Mouse (Mus musculus) hindbrain, embryonic 11.5 days (tissue): ENCODE data around the gene Eif3c. TPM values are rescaled to one million over a fixed set of nuclear protein-coding genes. Genes with fewer than 3 reads are reported as not detected.

Source experiments
- ATAC-seq: fragments of 200-750 bp; cut with Nextera tagmentation; 2 replicates; pipeline ENCODE4 v1.8.0; 2017; ENCODE audit warnings: mild to moderate bottlenecking, moderate TSS enrichment, moderate library complexity; ENCODE audit not compliant: low FRiP score
- DNase-seq: peaks from one replicate; pipeline ENCODE4 v3.0.0-alpha.2; 2015; ENCODE audit warnings: low spot score
- H3K27ac ChIP-seq: fragments of 300-500 bp; sonication (generic); 2 replicates; pipeline ENCODE4 v1.5.1; 2014; ENCODE audit warnings: mild to moderate bottlenecking, low read depth, low read length
- H3K27me3 ChIP-seq: fragments of 300-500 bp; sonication (generic); 2 replicates; pipeline ENCODE4 v1.6.1; 2014; ENCODE audit warnings: mild to moderate bottlenecking, low read length, moderate library complexity, mixed read lengths; ENCODE audit not compliant: control insufficient read depth, insufficient read depth
- H3K36me3 ChIP-seq: fragments of 300-500 bp; sonication (generic); 2 replicates; pipeline ENCODE4 v1.6.1; 2014; ENCODE audit warnings: mild to moderate bottlenecking, low read length, moderate library complexity, mixed read lengths; ENCODE audit not compliant: control insufficient read depth, insufficient read depth
- H3K4me1 ChIP-seq: fragments of 300-500 bp; sonication (generic); replicated peaks from 2 replicates; pipeline ENCODE4 v1.6.1; 2014; ENCODE audit warnings: low read length, mixed read lengths; ENCODE audit not compliant: control insufficient read depth, insufficient read depth
- H3K4me2 ChIP-seq: fragments of 300-500 bp; sonication (generic); replicated peaks from 2 replicates; pipeline ENCODE4 v1.6.1; 2014; ENCODE audit warnings: mild to moderate bottlenecking, low read depth, low read length
- H3K4me3 ChIP-seq: fragments of 300-500 bp; sonication (generic); 2 replicates; pipeline ENCODE4 v1.5.1; 2014; ENCODE audit warnings: low read depth, low read length
- H3K9ac ChIP-seq: fragments of 300-500 bp; sonication (generic); 2 replicates; pipeline ENCODE4 v1.6.1; 2014; ENCODE audit warnings: low read depth, low read length
- H3K9me3 ChIP-seq: fragments of 300-500 bp; sonication (generic); 2 replicates; pipeline ENCODE4 v1.6.1; 2016; ENCODE audit warnings: low read length; ENCODE audit not compliant: control insufficient read depth
- WGBS: fragments of 180-500 bp; shearing (Covaris S2); extraction: QIAGEN DNeasy Blood & Tissue Kit; methylation state at CpG from one replicate; pipeline ENCODE4 v1.1.7; 2014; 5-methylcytosine and 5-hydroxymethylcytosine counted together
- polyA plus RNA-seq: library from polyadenylated mRNA; unstranded; fragments of >200 nt; fragmentation: Nextera tagmentation; extraction: Ambion mirVana; gene quantifications from 2 replicates; pipeline ENCODE4 v1.2.1, GENCODE M21; 2014

Eif3c gene
- polyA plus RNA-seq, 1 experiment from 2014 or later = 194 TPM

DNA sequence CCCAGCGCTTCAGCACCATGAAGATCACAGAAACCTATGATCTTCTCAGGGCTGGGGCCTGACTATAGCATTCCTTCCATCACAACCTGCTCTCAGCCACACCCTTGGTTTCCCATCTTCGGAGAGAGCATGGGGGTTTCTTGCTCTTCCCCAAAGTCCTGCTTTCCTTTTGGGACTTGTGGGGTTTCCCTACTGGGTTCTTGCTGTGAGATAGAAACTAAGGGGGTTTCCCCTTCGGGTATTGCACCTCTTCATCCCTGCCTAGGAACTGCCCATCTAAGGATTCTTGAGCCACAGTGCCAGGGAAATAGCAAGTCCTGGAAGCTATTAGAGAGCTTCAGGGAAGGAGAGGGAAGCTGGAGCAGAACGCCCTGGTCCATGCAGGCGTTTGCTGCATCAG, 29.7 kb upstream of the Eif3c start:
- Histone ChIP-seq H3K27ac (no peak overlapping the region), H3K4me3 (no peak overlapping the region), H3K9me3 (no peaks in the 10 kb centered on the region), H3K4me1 (no peaks in the 10 kb centered on the region), H3K4me2 (no peak overlapping the region), H3K27me3 (no peaks in the 10 kb centered on the region), H3K9ac (no peak overlapping the region), H3K36me3 (no peaks in the 10 kb centered on the region)
- 84% methylated on average over 5 of the region's 5 CpGs for WGBS
- DNase-seq (no peak), ATAC-seq (no peak)

DNA sequence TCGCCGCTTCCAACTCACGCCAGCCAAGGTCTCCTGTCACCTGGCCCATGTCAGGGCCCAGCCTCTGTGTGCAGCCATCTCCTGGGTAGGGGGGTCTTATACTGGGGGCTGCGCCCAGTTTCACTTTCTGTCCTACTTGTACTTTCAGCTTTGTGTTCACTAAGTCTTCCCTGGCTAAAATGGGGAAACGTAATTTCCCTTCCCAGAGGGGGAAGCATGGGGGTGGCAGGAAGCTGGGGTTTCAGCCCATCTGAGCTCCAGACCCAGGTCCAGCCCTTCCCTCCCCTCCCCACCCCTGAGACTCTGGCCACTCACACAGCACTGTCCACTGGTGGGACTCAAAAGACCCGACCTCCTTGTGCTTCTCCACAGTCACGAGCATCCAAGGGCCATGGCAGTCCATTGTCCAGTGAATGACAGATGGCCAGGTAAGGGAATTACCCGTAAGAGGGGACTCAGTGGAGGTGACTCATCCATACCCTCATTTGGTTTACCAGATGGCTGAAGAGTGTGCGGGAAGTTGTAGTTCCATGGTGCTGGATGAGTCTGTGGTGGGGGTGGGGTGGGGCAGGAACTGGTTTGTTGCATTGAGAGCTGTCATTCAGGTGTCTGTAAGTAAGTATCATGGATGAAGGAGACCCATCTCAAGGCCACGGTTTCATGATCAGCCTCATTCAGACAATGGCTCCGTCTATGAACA, 28.8 kb upstream of the Eif3c start, which contains the start of gene Il27:
Gene Il27, minus strand, starts transcription at position 80 of the 700 bp plus-strand sequence.
- WGBS = 86% methylated on average over 11 of the region's 11 CpGs
- Histone ChIP-seq H3K36me3 (no peaks in the 10 kb centered on the region), H3K9ac (no peak within 1 kb of the TSS), H3K4me3 (no peak within 1 kb of the TSS), H3K27me3 (no peaks in the 10 kb centered on the region), H3K4me2 (no peak within 1 kb of the TSS), H3K27ac (no peak within 1 kb of the TSS), H3K4me1 (no peaks in the 10 kb centered on the region), H3K9me3 (no peaks in the 10 kb centered on the region)
- no peak for DNase-seq
- ATAC-seq = no peak

DNA sequence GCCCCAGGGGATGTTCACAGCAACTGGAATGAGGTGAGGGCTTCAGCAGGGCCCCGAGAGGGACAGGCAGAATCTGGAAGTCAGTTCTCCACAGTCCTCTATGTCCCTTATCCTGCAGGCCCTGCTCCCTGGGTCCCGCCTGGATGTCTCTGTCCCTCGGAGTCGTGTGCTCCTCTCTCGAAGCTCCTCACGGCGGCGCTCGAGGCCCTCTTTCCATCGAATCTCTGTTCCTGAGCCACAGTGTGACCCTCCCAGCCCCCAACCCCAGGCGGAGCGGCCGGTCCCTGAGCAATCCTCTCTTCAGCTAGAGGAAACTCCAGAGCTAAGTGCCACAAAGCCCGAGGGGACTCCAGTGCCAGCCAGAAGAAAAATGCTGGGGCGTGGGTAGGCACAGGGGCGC, 21.6 kb upstream of the Eif3c start:
- Histone ChIP-seq H3K9ac (peak overlapping the region; percentile 34; the same call in 1 of the 2 replicates), H3K9me3 (no peaks in the 10 kb centered on the region), H3K4me2 (peak overlapping the region; percentile 20; the same call in 1 of the 2 replicates), H3K36me3 (no peaks in the 10 kb centered on the region), H3K4me3 (no peak overlapping the region), H3K27ac (no peak overlapping the region), H3K27me3 (0 out of 2 replicates have a peak, but pooled peaks cover 4% of the 10 kb centered on the region), H3K4me1 (0 out of 2 replicates have a peak, but pooled peaks cover 2% of the 10 kb centered on the region)
- 6% methylated on average over 16 of the region's 16 CpGs for WGBS
- peak; percentile 55 for ATAC-seq
- peak; percentile 84 for DNase-seq

DNA sequence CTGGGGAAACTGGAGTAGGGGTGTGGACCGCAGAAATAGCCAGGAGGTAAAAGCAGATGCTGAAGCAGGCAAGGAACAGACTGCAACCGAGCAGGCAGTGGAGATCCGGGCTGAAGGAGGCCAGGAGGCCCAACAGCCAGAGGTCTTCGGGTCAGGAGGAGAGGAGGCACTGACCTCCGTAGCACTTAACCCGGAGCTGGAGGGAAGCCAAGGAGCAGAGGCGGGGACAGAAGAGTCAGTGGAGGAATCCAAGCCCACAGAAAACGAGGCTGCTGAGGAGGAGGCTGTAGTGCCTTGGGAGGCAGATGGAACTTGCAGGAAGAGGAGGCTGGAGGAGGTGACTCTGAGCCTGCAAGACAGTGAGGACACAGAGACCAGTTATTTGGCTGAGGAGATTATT, 20.6 kb upstream of the Eif3c start:
- H3K9ac ChIP-seq = no peak overlapping the region
- DNase-seq = no peak
- H3K36me3 ChIP-seq = no peaks in the 10 kb centered on the region
- ATAC-seq = no peak
- no peaks in the 10 kb centered on the region for H3K9me3 ChIP-seq
- H3K4me2 ChIP-seq = no peak overlapping the region
- H3K4me3 ChIP-seq = no peak overlapping the region
- no peak overlapping the region for H3K27ac ChIP-seq
- 0 out of 2 replicates have a peak, but pooled peaks cover 2% of the 10 kb centered on the region for H3K4me1 ChIP-seq
- WGBS = 76% methylated on average over 8 of the region's 8 CpGs
- 0 out of 2 replicates have a peak, but pooled peaks cover 4% of the 10 kb centered on the region for H3K27me3 ChIP-seq

DNA sequence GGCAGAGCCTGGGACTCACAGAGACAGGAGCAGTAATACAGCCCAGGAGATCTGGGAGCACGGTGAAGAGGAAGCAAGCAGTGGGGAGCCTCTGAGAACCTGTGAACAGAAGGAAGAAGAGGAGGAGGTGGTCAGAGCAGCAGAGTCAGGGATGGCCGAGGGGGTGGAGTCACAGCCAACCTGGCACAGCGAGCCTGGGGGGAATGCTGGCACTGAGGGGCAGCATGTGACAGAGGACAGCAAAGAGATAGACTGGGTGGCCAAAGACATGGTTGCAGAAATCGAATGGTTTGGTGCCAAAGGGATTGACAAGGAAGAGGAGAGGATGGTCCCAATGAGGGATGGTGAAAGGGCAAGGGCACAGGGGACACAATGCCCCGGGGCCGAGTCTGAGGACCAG, 19.5 kb upstream of the Eif3c start, which contains the start of gene Cln3:
Gene Cln3, minus strand, starts transcription at position 101 of the 400 bp plus-strand sequence.
- H3K4me3 ChIP-seq = no peak within 1 kb of the TSS
- DNase-seq (no peak), ATAC-seq (no peak)
- no peak within 1 kb of the TSS for H3K27ac ChIP-seq
- WGBS = 81% methylated on average over 6 of the region's 6 CpGs
- no peaks in the 10 kb centered on the region for H3K36me3 ChIP-seq
- 0 out of 2 replicates have a peak, but pooled peaks cover 4% of the 10 kb centered on the region for H3K27me3 ChIP-seq
- 0 out of 2 replicates have a peak, but pooled peaks cover 2% of the 10 kb centered on the region for H3K4me1 ChIP-seq
- no peak within 1 kb of the TSS for H3K4me2 ChIP-seq
- H3K9me3 ChIP-seq = no peaks in the 10 kb centered on the region
- 0 out of 2 replicates have a peak within 1 kb of the TSS, but pooled peaks have one; percentile 4 for H3K9ac ChIP-seq

DNA sequence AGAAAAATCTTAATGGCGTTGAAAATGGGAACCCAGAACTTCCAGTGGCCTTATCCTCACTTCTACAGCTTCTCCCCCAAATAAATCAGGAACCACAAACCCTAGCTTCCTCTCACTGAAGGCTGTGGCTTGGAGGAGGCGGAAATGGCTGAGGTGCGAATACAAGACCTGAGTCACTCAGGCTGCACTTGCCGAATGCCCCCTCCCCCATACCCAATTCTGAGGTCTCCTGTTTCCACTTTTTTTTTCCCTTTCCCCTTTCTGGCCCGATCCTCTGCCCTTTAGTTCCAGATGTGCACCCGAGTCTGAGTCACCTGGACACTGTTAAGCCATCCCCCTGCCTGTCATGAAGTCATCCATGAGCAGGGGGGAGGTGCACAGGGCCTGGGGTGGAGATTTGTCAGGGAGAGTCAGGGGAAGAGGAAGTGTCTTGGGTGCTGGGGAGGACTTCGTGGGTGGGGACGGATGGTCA, 18.3 kb upstream of the Eif3c start, which contains the start of gene Apobr:
Gene Apobr, plus strand, starts transcription at position 437 of the 472 bp plus-strand sequence.
- no peak within 1 kb of the TSS for H3K27ac ChIP-seq
- 0 out of 2 replicates have a peak within 1 kb of the TSS, but pooled peaks have one; percentile 4 for H3K9ac ChIP-seq
- no peak for ATAC-seq
- H3K4me1 ChIP-seq = 0 out of 2 replicates have a peak, but pooled peaks cover 2% of the 10 kb centered on the region
- no peak for DNase-seq
- 84% methylated on average over 8 of the region's 8 CpGs for WGBS
- peak within 1 kb of the TSS; percentile 57 for H3K4me3 ChIP-seq
- H3K4me2 ChIP-seq = 0 out of 2 replicates have a peak within 1 kb of the TSS, but pooled peaks have one; percentile 78
- H3K27me3 ChIP-seq = 0 out of 2 replicates have a peak, but pooled peaks cover 4% of the 10 kb centered on the region
- H3K9me3 ChIP-seq = no peaks in the 10 kb centered on the region
- H3K36me3 ChIP-seq = no peaks in the 10 kb centered on the region

DNA sequence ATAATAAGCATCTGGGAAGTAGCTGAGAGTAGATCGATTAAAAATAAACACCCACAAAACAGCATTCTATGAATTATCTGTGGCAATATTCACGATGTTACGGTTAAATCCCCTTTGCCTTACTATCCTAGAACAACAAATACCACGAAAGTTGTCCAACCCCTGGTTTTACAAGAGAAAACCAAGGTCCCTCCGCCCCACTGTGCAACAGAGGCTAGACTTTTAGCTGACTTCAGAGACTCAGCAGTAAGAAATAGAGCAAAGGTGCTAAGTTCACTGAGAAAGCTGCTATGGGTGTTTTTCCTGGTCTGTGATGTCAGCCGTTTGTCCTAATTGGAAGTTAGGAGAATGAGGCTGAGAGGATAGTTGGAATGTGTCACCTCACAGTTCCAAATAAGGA, 17.6 kb upstream of the Eif3c start:
- no peak for DNase-seq
- 0 out of 2 replicates have a peak, but pooled peaks cover 2% of the 10 kb centered on the region for H3K4me1 ChIP-seq
- 53% methylated on average over 6 of the region's 6 CpGs for WGBS
- peak overlapping the region; percentile 57 for H3K4me3 ChIP-seq
- H3K4me2 ChIP-seq = peak overlapping the region; percentile 78; the same call in 1 of the 2 replicates
- no peaks in the 10 kb centered on the region for H3K9me3 ChIP-seq
- no peak overlapping the region for H3K27ac ChIP-seq
- no peak for ATAC-seq
- 0 out of 2 replicates have a peak, but pooled peaks cover 4% of the 10 kb centered on the region for H3K27me3 ChIP-seq
- H3K36me3 ChIP-seq = no peaks in the 10 kb centered on the region
- no peak overlapping the region for H3K9ac ChIP-seq

DNA sequence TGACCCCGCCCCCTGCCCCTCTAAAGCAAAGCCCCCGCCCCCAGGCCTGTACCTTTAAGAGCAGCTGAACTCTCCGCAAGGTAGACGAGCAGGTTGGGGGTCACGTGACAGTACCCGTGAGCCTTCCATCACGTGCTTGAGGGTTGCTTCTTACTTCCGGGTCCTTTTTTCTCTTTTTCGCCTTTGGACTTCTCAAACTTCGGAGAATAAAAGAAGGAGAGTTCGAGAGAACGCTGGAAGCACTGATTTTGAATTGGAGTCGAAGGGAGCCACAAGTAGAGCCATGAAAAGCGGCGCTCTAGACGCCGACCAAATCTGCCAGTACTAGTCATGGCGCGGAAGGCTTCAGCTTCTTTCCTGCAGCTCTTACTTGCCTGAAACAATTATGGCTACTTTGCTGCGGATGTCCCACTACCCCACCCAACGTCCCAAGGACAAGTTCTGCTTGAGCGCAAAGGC, 17.1 kb upstream of the Eif3c start:
- 0 out of 2 replicates have a peak, but pooled peaks cover 4% of the 10 kb centered on the region for H3K27me3 ChIP-seq
- peak overlapping the region; percentile 30 for H3K27ac ChIP-seq
- H3K36me3 ChIP-seq = no peaks in the 10 kb centered on the region
- no peaks in the 10 kb centered on the region for H3K9me3 ChIP-seq
- WGBS = under 1% methylated on average over 22 of the region's 22 CpGs
- peak overlapping the region; percentile 57 for H3K4me3 ChIP-seq
- H3K9ac ChIP-seq = peak overlapping the region; percentile 54
- H3K4me2 ChIP-seq = peak overlapping the region; percentile 78
- 0 out of 2 replicates have a peak, but pooled peaks cover 2% of the 10 kb centered on the region for H3K4me1 ChIP-seq
- DNase-seq (peak; percentile 87), ATAC-seq (peak; percentile 89)
